Mouse (Mus musculus) layer of hippocampus, postnatal 25 days (tissue): Measurements from ENCODE around the gene Trmt13. TPM values are rescaled to one million over a fixed set of nuclear protein-coding genes. Genes with fewer than 3 reads are reported as not detected.
A peak's percentile ranks its signal among the peaks of the same experiment; 100 is the strongest.
"Not testable (repeated sequence)": the region's sequence is repeated elsewhere in the genome, so short reads cannot be mapped to it uniquely, and the experiment has no call there.

Source experiments
- DNase-seq, 2 experiments: peaks; one replicate each; pipeline ENCODE4 v3.0.0; 2022; ENCODE audit warnings: mixed read lengths in 2 of 2, low spot score in 1 of 2; ENCODE audit errors: extremely low spot score in 1 of 2
- total RNA-seq, 2 experiments: library from RNA; stranded (reverse); gene quantifications; 2 replicates each; pipeline ENCODE4 v1.2.3; 2021

Gene Trmt13
- 10 to 100 TPM; 13.8 to 17.8 TPM for total RNA-seq

GRCm38 (mm10) chr3:116614295-116614892 lies at the start of gene Trmt13:
Gene Trmt13, minus strand, starts transcription at chr3:116614587.
- DNase-seq, result no peak

- peak; percentile 97 to 99 for DNase-seq
Observed at GRCm38 (mm10) chr3:116662463-116662863, 48.1 kb upstream of the Trmt13 start, which contains the start of gene Mfsd14a. Gene Mfsd14a, minus strand, starts transcription at chr3:116662677.

DNA sequence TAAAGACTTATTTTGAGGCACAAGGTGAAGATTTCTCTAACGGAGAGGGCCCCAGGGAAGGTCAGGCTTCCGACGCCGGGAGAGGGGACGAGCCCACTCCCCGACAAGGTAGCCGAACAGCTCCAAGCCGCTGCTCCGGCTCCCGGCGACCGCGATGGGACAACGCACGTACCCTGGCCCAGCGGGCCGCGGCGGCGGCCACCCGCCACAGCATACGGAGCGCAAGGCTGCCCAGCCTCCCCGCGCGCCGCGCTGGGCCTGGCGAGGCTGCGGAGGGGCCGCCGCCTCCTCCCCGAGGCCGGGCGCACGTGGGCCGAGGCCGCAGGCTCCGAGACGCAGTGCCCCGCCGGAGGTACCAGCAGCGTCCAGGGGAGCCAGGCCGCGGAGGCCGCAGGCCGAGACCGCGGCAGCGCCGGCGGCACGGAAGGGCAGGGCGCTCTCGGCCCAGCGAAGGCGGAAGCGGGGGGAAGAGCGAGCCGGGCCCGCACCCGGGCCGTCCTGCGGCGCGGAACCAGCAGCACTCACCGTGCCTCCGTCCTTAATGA lies 47.6 kb upstream of the Trmt13 start:
- DNase-seq, result peak in 1 of 2 experiments; percentile 21

DNA sequence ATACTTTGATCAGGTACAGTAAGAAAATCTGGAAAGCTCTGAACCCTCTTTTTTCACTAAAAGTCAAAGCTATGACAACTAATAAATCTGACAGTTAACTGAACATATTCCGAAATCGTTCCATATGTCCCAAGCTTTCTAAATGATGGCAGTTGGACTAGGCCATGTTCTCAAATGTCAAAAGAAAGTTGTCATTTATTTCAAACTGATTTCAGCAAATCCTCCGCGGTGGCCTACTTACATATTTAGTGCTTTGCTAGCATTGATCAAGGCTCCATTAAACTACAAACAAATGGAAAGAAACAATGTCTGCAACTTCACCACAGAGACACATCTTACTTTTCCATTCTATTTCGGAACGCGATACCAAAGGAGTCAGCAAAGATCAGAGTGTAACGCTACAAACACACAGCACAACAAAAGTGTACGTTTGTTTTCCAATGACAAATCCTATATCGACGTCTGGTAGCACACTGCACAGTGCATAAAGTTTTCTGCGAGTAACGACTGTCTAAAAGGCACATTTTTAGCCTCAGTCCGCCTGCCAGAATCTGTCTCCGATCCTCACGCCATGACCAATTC lies 47.0 kb upstream of the Trmt13 start:
- DNase-seq, result no peak

- no peak for DNase-seq
Observed at GRCm38 (mm10) chr3:116659856-116660430, 45.6 kb upstream of the Trmt13 start.

GRCm38 (mm10) chr3:116658928-116659565 lies 44.7 kb upstream of the Trmt13 start:
- no peak for DNase-seq

- DNase-seq, result no peak
Observed at GRCm38 (mm10) chr3:116656184-116656965, 42.0 kb upstream of the Trmt13 start.

- DNase-seq, result not testable (repeated sequence)
Observed at GRCm38 (mm10) chr3:116654051-116654450, 39.7 kb upstream of the Trmt13 start.

DNA sequence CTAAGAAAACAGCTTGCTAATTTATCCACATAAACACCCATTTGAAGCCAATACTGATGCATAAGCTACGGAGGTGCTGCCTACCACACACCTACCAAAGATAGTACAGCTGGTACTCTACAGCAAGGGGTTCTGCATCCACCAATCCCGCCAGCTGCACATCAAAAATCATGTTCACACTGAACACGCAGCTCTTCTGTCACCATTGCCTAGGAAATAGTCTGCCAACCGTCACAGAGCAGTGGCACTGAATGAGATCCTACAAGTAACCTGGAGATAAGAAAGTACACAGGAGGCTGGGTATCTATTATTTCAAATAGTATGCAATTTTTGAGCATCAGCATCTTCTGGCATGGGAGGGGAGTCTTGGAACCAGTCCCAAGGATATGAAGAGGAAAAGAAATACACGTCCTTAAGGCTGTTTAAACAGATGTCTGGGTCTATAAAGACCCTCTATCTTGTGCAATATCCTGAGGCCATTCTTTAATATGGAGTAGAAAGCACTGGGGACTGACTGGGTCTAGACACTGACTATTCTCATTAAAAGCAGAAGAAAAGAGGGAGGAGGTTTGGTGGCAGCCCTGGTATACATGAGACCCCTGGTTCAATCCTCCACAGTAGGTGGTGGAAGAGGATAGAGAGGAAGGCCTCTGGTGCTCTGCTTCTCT lies 39.0 kb upstream of the Trmt13 start:
- no peak for DNase-seq

DNA sequence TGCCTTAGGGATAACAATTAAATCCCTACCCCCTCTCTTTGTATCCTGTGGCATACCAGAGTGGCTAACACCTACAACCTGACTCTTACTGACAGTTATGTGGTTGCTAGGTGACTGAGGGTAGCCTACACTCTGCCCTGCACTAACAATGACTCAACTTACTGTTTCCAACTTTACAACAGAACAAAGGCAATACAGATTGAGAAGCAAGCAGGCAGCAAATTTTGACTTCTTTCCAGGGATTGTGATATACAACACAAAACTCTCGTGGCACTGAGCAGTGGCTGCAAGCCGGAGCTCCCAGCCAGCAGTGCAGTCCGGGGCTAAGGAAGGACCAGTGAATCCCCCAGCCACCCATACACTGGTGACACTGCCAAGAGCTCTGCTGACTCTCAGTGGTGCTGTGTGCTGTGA lies 37.7 kb upstream of the Trmt13 start:
- no peak for DNase-seq

DNA sequence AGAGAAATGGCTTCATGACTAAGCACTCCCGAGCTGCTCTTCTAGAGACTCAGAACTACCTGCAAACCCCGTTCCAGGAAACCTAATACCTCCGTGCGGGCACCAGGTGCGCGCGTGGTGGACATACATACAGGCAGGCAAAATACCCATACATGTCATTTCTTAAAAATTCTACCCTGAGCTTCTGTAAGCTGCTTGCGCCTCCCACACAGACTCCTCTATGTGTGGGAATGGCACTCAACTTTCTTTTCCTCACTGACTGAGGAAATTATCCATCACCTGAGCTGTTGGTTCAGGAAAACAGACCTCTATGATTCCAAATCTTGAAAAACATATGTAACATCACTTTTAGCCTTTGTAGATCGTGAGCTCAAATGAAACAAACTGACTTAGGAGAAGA lies 36.3 kb upstream of the Trmt13 start:
- no peak for DNase-seq

DNA sequence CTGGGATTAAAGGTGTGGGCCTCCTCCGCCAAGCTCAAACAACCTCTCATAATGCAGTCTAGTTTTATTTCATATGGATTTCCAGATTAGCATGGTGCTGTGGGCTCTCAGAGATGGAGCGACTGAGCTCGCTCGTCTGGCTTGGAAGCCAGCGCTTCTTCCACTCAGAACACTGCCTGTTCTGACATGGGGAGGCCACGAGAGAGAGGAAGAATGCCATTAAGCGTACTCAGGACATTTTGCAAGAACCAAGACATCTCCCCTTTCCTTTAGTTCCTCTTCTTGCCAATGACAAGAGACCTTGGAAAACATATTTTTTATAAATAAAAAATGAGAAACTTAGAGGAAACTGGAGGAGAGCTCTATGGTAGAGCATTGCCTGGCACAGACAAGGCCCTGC lies 34.4 kb upstream of the Trmt13 start:
- no peak for DNase-seq

DNA sequence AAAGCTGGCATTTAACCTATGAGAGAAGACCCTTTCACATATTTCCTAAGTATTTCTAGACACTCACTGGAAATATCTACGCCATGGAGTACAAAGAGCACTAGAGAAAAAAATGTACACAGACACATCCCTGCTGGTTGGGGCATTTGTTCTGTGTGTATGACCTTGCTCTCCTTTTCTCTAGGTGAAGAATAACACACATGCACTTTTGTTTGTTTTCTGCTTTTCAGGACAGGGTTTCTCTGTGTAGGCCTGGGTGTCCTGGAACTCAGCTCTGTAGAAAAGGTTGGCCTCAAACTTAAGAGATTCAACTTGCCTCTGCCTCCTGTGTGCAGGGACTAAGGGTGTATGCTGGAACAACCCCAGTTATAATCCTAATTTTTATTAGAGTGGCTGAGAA lies 32.0 kb upstream of the Trmt13 start:
- DNase-seq, result no peak

DNA sequence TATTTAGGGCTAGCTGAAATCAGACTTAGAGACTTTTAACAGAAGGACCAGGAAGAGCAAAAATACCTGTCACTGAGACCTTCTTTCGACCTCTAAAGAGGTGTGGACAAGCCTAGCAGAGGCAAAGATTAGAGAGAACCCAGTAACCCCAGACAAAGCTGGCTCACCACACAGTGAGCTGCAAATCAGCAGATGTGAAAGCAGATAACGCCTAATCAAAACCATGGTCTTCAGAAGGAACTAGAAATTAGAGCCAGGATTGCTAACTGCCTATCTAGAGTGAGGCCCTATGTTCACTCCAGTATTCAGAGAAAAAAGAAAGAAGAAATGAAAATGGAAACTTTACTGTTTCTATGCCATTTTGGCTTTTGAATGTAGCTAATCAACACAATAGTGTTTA lies 28.0 kb upstream of the Trmt13 start:
- no peak for DNase-seq

- DNase-seq, result no peak
Observed at GRCm38 (mm10) chr3:116641811-116642371, 27.5 kb upstream of the Trmt13 start.

GRCm38 (mm10) chr3:116640024-116640423 lies 25.6 kb upstream of the Trmt13 start:
- DNase-seq, result no peak

DNA sequence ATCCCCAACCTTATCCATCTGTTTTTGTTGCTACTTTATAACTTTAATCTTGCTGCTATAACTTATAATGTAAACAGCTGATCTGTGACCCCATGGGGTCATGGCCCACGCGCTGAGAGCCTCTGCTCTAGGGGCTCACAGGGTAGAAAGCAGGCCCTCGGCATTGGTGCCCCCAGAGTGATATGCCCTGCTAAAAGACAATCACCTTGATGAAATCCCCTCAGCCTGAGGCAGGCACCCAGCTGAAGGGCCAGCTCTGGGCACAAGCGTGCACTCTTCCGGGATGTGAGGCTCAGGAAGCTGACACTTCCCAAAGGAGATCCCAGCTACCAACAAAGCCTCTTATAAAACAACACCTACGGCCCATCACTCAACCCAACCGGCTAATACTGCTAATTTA lies 24.2 kb upstream of the Trmt13 start:
- no peak for DNase-seq

GRCm38 (mm10) chr3:116637693-116638476 lies 23.5 kb upstream of the Trmt13 start:
- no peak for DNase-seq

DNA sequence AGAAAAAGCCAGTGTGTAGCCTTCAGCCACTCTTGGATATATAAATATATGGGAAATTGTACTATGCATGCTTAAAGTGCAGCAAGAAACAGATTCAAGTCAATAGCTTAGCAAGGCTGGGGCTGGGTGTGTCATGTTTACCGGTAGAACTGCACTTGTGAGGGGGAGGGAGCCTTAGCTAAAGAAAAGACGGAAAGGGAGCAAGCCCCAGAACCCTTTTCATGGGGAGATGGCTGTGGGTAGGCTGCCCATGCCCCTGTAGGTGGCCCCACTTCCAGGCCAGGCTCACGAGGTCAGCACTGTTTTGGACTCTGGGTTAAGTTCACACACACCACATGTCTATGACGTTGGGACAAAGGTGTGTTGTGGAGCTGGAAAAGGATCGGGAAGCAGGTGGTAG lies 21.4 kb upstream of the Trmt13 start:
- no peak for DNase-seq
